Mouse (Mus musculus): ENCODE measurements around the gene Hyal1. TPM values are rescaled to one million over a fixed set of nuclear protein-coding genes. Genes with fewer than 3 reads are reported as not detected.

Gene Hyal1
- polyA plus RNA-seq, 1 experiment from 2014 or later: 10.1 TPM

DNA sequence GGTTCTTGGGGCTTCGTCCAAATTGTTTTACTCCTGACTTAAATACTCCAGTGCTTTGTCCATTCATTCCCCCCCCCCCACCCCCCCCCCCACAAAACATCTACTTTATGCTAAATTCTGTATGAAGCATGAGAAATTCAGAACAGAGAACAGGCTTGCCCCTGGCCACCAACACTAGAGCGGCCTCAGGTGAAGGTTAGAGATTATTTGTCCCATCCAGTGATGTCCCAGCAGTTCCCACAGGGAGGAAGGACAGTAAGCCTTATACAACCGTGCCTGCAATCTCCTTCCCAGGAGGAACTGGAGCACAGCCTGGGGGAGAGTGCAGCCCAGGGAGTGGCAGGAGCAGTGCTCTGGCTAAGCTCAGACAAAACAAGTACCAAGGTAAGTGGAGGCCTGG lies 1.9 kb downstream of the Hyal1 start, which contains the start of gene Naa80:
Naa80 (plus strand) TSS at position 301 of the 400 bp plus-strand sequence.
- no peaks in the 10 kb centered on the region for H3K27me3 ChIP-seq (ENCODE audit: control insufficient read depth, insufficient read depth, low read depth, low read length)
- H3K27ac ChIP-seq (ENCODE audit: low read length): peak within 1 kb of the TSS; percentile 7; the same call in 1 of the 2 replicates
- no peak for ATAC-seq (ENCODE audit: low read depth)
- no peak within 1 kb of the TSS for H3K9ac ChIP-seq (ENCODE audit: low read length)
- H3K36me3 ChIP-seq (ENCODE audit: control insufficient read depth, insufficient read depth, low read length): peaks cover 10% of the 10 kb centered on the region; the same call in 1 of the 2 replicates
- no peak within 1 kb of the TSS for H3K4me2 ChIP-seq (ENCODE audit: low read depth, low read length)
- H3K9me3 ChIP-seq (ENCODE audit: control insufficient read depth, low read length): no peaks in the 10 kb centered on the region
- 67% methylated on average over 3 of the region's 3 CpGs for WGBS
- peaks cover 37% of the 10 kb centered on the region for H3K4me1 ChIP-seq (replicated peaks; ENCODE audit: control insufficient read depth, insufficient read depth, low read length)
- H3K4me3 ChIP-seq (ENCODE audit: low read length): no peak within 1 kb of the TSS

DNA sequence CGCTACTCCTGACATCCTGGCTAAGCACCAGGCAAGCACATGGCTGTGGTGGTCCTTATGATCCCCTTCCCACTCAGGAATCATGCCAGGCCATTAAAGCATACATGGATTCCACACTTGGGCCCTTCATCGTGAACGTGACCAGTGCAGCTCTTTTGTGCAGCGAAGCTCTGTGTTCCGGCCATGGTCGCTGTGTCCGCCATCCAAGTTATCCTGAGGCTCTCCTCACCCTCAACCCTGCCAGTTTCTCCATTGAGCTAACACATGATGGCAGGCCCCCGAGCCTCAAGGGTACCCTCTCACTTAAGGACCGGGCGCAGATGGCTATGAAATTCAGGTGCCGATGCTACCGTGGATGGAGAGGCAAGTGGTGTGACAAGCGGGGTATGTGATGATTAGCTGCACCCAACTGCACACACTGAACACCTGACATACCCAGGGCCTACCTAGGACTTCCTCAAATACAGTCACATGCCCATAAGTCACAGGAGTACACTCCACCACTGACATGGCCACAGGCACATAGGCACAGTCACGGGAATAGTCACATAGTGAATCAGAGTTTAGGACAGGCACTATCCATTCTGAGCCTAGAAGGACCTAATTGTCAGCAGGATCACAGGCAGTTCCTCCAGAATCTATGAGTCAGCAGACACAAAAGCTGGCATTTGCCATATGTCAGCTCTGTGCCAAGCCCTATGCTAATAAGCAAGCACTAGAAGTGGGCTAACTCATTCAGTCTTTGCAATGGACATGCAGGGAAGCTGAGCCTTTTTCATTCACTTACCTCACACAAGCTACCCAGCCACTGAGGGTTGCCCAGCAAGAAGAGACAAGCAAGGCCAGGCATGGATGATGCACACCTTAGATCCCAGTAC lies 2.5 kb downstream of the Hyal1 start:
- H3K4me2 ChIP-seq (ENCODE audit: low read depth, low read length): no peak overlapping the region
- H3K36me3 ChIP-seq (ENCODE audit: control insufficient read depth, insufficient read depth, low read length): peaks cover 8% of the 10 kb centered on the region; the same call in 1 of the 2 replicates
- peak overlapping the region; percentile 7; the same call in 1 of the 2 replicates for H3K27ac ChIP-seq (ENCODE audit: low read length)
- H3K4me1 ChIP-seq (replicated peaks; ENCODE audit: control insufficient read depth, insufficient read depth, low read length): peaks cover 37% of the 10 kb centered on the region
- H3K4me3 ChIP-seq (ENCODE audit: low read length): no peak overlapping the region
- H3K27me3 ChIP-seq (ENCODE audit: control insufficient read depth, insufficient read depth, low read depth, low read length): no peaks in the 10 kb centered on the region
- H3K9me3 ChIP-seq (ENCODE audit: control insufficient read depth, low read length): no peaks in the 10 kb centered on the region
- no peak overlapping the region for H3K9ac ChIP-seq (ENCODE audit: low read length)
- ATAC-seq (ENCODE audit: low read depth): no peak
- WGBS: 89% methylated on average over 14 of the region's 14 CpGs

DNA sequence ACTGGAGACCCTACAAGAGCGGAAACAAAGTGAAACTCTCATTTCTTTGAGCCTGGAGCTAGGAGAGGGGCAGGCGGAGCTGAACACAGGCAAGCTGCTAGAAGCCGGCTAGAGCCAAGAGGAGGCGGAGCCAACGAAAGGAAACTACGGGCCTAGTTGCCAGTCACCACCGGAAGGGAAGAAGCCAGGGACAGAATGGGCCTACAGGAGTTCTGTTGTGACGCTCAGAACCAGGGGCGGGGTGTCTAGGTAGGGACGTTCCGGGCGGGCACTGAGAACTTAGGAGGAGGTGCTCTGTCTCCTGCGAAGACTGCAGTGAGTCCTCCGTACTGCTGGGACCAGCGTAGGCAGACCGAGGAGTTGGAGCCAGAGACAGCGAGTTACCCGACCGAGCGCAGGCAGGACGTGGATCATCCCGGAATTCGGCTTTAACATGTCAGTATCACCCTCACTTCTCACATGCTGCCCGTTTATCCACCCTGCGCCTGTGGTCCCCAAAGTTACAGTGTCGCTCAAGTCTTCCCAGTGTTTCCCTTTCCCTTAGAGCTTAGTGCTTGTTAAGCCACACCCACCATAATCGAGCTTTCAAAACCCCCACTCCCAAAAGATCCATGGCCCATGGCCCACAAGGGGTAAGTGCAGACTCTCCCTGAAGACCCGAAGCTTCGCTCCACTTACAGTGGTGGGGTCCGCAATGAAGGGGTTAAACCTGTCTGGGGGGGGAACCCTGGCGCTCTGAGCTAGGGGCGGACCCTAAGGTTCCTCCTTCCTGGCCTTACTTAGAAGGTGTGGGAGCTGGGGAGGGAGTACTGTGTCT lies 4.0 kb downstream of the Hyal1 start, which contains the start of gene Hyal3:
Hyal3 (plus strand) TSS at position 318 of the 817 bp plus-strand sequence.
- peak within 1 kb of the TSS; percentile 72 for H3K4me3 ChIP-seq (ENCODE audit: low read length)
- H3K9ac ChIP-seq (ENCODE audit: low read length): peak within 1 kb of the TSS; percentile 83
- H3K4me2 ChIP-seq (ENCODE audit: low read depth, low read length): peak within 1 kb of the TSS; percentile 86
- WGBS: under 1% methylated on average over 32 of the region's 32 CpGs
- peak within 1 kb of the TSS; percentile 97 for H3K27ac ChIP-seq (ENCODE audit: low read length)
- H3K36me3 ChIP-seq (ENCODE audit: control insufficient read depth, insufficient read depth, low read length): 0 out of 2 replicates have a peak, but pooled peaks cover 4% of the 10 kb centered on the region
- peak; percentile 82 for ATAC-seq (ENCODE audit: low read depth)
- H3K4me1 ChIP-seq (replicated peaks; ENCODE audit: control insufficient read depth, insufficient read depth, low read length): peaks cover 34% of the 10 kb centered on the region
- no peaks in the 10 kb centered on the region for H3K27me3 ChIP-seq (ENCODE audit: control insufficient read depth, insufficient read depth, low read depth, low read length)
- H3K9me3 ChIP-seq (ENCODE audit: control insufficient read depth, low read length): no peaks in the 10 kb centered on the region

DNA sequence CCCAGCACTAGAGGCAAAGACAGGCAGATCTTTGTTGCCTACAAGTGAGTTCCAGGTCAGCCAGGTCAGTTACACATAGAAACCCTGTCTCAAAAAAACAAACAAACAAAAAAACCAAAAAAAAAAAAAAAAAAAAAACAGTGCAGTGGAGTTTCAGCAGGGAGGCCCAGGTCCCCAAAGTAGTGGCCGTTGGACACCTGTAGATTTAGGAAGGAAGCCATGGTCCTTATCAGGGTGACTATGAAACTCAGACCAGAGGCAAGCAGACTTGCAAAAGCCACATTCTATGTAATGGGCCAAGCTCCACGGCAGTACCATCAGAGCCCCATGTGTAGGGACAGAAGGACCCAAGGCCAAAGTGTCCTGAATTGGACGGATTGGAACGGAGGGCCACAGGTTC lies 4.9 kb downstream of the Hyal1 start:
- Histone ChIP-seq H3K9me3 (ENCODE audit: control insufficient read depth, low read length) (no peaks in the 10 kb centered on the region), H3K4me3 (ENCODE audit: low read length) (peak overlapping the region; percentile 72), H3K27me3 (ENCODE audit: control insufficient read depth, insufficient read depth, low read depth, low read length) (no peaks in the 10 kb centered on the region), H3K4me2 (ENCODE audit: low read depth, low read length) (peak overlapping the region; percentile 86), H3K9ac (ENCODE audit: low read length) (peak overlapping the region; percentile 83), H3K36me3 (ENCODE audit: control insufficient read depth, insufficient read depth, low read length) (0 out of 2 replicates have a peak, but pooled peaks cover 4% of the 10 kb centered on the region), H3K4me1 (replicated peaks; ENCODE audit: control insufficient read depth, insufficient read depth, low read length) (peaks cover 28% of the 10 kb centered on the region), H3K27ac (ENCODE audit: low read length) (peak overlapping the region; percentile 97)
- ATAC-seq (ENCODE audit: low read depth): no peak
- WGBS: 67% methylated on average over 4 of the region's 4 CpGs

DNA sequence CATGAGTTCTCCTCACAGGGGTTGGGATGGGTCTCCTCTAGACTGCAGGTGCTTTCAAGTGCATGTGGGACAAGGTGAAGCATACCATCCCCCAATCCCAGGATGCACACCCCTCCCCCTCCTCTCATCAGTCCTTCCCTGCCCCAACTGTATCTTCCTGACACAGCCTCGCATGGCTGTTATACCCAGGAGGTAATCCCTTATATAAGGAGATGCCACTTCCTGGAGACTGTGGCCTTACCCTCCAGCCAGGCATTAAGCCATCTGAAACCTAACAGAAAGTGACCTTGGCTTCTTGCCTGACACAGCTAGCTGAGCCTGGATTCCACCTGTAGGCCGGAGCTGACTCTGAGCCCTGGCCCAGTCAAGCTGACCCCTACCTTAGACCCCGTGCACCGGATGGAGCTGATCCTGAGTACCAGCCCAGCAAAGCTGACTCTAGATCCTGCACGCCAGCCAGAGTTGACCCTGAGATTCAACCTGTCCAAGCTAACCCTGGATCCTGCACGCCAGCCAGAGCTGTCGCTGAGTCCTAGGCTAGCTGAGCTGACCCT lies 5.9 kb downstream of the Hyal1 start:
- Histone ChIP-seq H3K4me1 (replicated peaks; ENCODE audit: control insufficient read depth, insufficient read depth, low read length) (peaks cover 26% of the 10 kb centered on the region), H3K9ac (ENCODE audit: low read length) (no peak overlapping the region)
- WGBS: 85% methylated on average over 7 of the region's 7 CpGs

DNA sequence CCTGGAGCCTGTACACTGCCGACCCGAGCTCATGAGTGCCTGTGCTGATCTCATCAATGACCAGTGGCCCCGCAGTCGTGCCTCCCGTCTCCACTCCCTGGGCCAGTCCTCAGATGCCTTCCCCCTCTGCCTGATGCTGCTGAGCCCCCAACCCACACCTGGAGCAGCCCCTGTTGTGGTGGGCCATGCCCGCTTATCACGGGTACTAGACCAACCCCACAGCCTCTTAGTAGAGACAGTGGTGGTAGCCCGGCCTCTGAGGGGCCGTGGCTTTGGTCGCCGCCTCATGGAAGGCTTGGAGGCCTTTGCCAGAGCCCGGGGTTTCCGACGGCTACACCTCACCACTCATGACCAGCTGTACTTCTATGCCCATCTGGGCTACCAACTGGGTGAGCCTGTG lies 6.4 kb downstream of the Hyal1 start:
- no peak overlapping the region for H3K4me2 ChIP-seq (ENCODE audit: low read depth, low read length)
- H3K4me1 ChIP-seq (replicated peaks; ENCODE audit: control insufficient read depth, insufficient read depth, low read length): peaks cover 27% of the 10 kb centered on the region
- H3K9me3 ChIP-seq (ENCODE audit: control insufficient read depth, low read length): no peaks in the 10 kb centered on the region
- H3K9ac ChIP-seq (ENCODE audit: low read length): no peak overlapping the region
- no peak overlapping the region for H3K4me3 ChIP-seq (ENCODE audit: low read length)
- H3K27ac ChIP-seq (ENCODE audit: low read length): no peak overlapping the region
- H3K27me3 ChIP-seq (ENCODE audit: control insufficient read depth, insufficient read depth, low read depth, low read length): no peaks in the 10 kb centered on the region
- 0 out of 2 replicates have a peak, but pooled peaks cover 4% of the 10 kb centered on the region for H3K36me3 ChIP-seq (ENCODE audit: control insufficient read depth, insufficient read depth, low read length)
- no peak for ATAC-seq (ENCODE audit: low read depth)
- 93% methylated on average over 14 of the region's 14 CpGs for WGBS

More for the DNA sequence above, 5.9 kb downstream of the Hyal1 start:
- no peak for ATAC-seq (ENCODE audit: low read depth)
- Histone ChIP-seq H3K36me3 (ENCODE audit: control insufficient read depth, insufficient read depth, low read length) (0 out of 2 replicates have a peak, but pooled peaks cover 4% of the 10 kb centered on the region), H3K4me2 (ENCODE audit: low read depth, low read length) (no peak overlapping the region), H3K9me3 (ENCODE audit: control insufficient read depth, low read length) (no peaks in the 10 kb centered on the region), H3K27ac (ENCODE audit: low read length) (no peak overlapping the region), H3K27me3 (ENCODE audit: control insufficient read depth, insufficient read depth, low read depth, low read length) (no peaks in the 10 kb centered on the region), H3K4me3 (ENCODE audit: low read length) (no peak overlapping the region)

DNA sequence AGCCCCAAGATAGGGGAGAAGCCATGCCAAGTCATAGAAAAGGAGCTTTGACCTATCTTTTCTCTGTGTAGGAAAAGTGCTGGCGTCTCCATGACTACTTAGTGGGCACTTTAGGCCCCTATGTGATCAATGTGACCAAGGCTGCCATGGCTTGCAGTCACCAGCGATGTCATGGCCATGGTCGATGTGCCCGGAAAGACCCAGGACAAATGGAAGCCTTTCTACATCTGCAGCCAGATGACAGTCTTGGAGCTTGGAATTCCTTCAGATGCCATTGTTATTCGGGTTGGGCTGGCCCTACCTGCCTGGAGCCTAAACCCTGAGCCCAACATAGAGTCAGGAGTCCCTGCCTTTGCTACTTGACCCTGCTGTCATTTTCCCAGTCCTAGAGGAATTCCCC lies 9.8 kb downstream of the Hyal1 start:
- Histone ChIP-seq H3K4me2 (ENCODE audit: low read depth, low read length) (no peak overlapping the region), H3K36me3 (ENCODE audit: control insufficient read depth, insufficient read depth, low read length) (peaks cover 18% of the 10 kb centered on the region; the same call in 1 of the 2 replicates), H3K4me3 (ENCODE audit: low read length) (no peak overlapping the region), H3K27ac (ENCODE audit: low read length) (no peak overlapping the region), H3K27me3 (ENCODE audit: control insufficient read depth, insufficient read depth, low read depth, low read length) (no peaks in the 10 kb centered on the region), H3K4me1 (replicated peaks; ENCODE audit: control insufficient read depth, insufficient read depth, low read length) (peaks cover 24% of the 10 kb centered on the region), H3K9me3 (ENCODE audit: control insufficient read depth, low read length) (no peaks in the 10 kb centered on the region), H3K9ac (ENCODE audit: low read length) (no peak overlapping the region)
- ATAC-seq (ENCODE audit: low read depth): no peak
- WGBS: 81% methylated on average over 5 of the region's 5 CpGs

DNA sequence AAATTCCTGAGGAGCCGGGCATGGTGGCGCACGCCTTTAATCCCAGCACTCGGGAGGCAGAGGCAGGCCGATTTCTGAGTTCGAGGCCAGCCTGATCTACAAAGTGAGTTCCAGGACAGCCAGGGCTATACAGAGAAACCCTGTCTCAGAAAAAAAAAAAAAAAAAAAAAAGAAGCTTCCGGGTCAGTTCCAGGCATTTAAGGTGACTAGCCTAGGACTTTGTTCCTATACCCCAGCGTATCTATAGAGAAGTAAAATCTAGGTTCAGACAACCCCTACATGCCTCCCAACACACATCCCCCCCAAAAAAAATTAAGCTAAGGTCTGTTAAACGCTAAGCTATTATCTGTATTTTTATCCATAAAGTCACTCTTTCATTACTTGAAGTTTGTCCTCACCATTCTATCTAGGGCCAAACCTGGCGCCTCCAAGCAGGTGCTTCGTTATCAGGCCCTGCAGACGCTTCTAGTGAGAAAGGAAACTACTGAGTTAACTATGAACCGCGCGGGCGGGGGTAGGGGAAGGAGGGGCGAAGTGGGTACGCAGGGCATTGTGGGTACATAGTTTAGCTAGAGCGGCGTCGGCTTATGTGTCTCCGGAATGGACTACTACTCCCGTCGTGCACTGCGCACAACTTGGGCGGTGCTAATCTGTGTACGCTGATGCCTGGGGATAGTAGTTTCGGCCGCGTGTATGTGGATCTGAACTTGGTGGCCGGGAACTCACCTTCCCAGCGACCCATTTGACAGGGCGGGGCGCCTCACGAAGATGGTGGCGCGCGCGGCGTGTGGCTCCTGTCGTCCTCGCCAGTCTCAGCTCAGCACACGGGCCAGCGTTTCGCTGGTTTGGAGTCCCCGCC lies 10.5 kb downstream of the Hyal1 start, which contains the start of gene Ifrd2:
Ifrd2 (plus strand) TSS at position 669 of the 859 bp plus-strand sequence.
- peaks cover 23% of the 10 kb centered on the region; the same call in 1 of the 2 replicates for H3K36me3 ChIP-seq (ENCODE audit: control insufficient read depth, insufficient read depth, low read length)
- WGBS: 9% methylated on average over 45 of the region's 46 CpGs
- H3K9me3 ChIP-seq (ENCODE audit: control insufficient read depth, low read length): no peaks in the 10 kb centered on the region
- peak within 1 kb of the TSS; percentile 84 for H3K4me2 ChIP-seq (ENCODE audit: low read depth, low read length)
- peaks cover 18% of the 10 kb centered on the region for H3K4me1 ChIP-seq (replicated peaks; ENCODE audit: control insufficient read depth, insufficient read depth, low read length)
- H3K27me3 ChIP-seq (ENCODE audit: control insufficient read depth, insufficient read depth, low read depth, low read length): no peaks in the 10 kb centered on the region
- H3K4me3 ChIP-seq (ENCODE audit: low read length): peak within 1 kb of the TSS; percentile 62
- peak within 1 kb of the TSS; percentile 62; the same call in 1 of the 2 replicates for H3K27ac ChIP-seq (ENCODE audit: low read length)
- peak within 1 kb of the TSS; percentile 66 for H3K9ac ChIP-seq (ENCODE audit: low read length)
- ATAC-seq (ENCODE audit: low read depth): peak; percentile 98

All from lung, embryonic 16.5 days (tissue).